8 mouse cellular contexts compared by ENCODE assay signal in genomic region chr10:80261585-80261968, GRCm38 (mm10). TPM values are rescaled to one million over a fixed set of nuclear protein-coding genes. Genes with fewer than 3 reads are reported as not detected.
A peak's percentile ranks its signal among the peaks of the same experiment; 100 is the strongest.
DNase-seq lines count a peak whose midpoint lies in the region; ATAC-seq lines count a peak whose summit lies in the region.

No protein-coding gene starts in this region.

- peak; percentile 98 for DNase-seq in adrenal gland, adult 8-10 months
- DNase-seq in embryo, embryonic 11.5 days (ENCODE audit: low read depth, low spot score), result peak; percentile 88
- DNase-seq in gastrocnemius, postnatal 25 days, result peak; percentile 96
- DNase-seq in left cerebral cortex, adult 9 months (ENCODE audit: low spot score in 2 of 2), result peak; percentile 81 to 94
- peak; percentile 86 to 87 for DNase-seq in right cerebral cortex, postnatal 36 days (ENCODE audit: low spot score in 2 of 2)
- DNase-seq in urinary bladder, postnatal 4 days (ENCODE audit: low spot score in 2 of 2), result peak; percentile 96 to 98

- peak; percentile 20 for ATAC-seq in inflammation-experienced regulatory T-cells, adult 6 months

- H3K4me3 ChIP-seq in megakaryocyte, embryonic 14.5 days (replicated peaks), result peak overlapping the region; percentile 94

- no peaks in the 10 kb centered on the region for H3K9me3 ChIP-seq in megakaryocyte, embryonic 14.5 days

- H3K4me1 ChIP-seq in megakaryocyte, embryonic 14.5 days, result peaks cover 79% of the 10 kb centered on the region

- H3K36me3 ChIP-seq in megakaryocyte, embryonic 14.5 days (replicated peaks; ENCODE audit: low read length), result peaks cover 34% of the 10 kb centered on the region

- no peaks in the 10 kb centered on the region for H3K27me3 ChIP-seq in megakaryocyte, embryonic 14.5 days (replicated peaks)

RNA-seq across cellular contexts. Expression of gene Dazap1, which starts 0.3 kb away (rescaled TPM):
- total RNA-seq in adrenal gland, adult 8-10 months (2022), result 100 to 1,000 TPM in 2 of 4 experiments, 10 to 100 TPM in 2; 72.3 to 125 (median 90.3) TPM
- total RNA-seq in gastrocnemius, postnatal 25 days (2021), result 10 to 100 TPM; 40.1 to 43.6 TPM
- 10 to 100 TPM; 12.3 to 14.4 (median 14.0) TPM for polyA plus RNA-seq in inflammation-experienced regulatory T-cells, adult 6 months (2017; shearing (Covaris generic))
- 384 and 552 TPM in 2 replicates for polyA plus RNA-seq in megakaryocyte, embryonic 14.5 days (2012; ENCODE audit: insufficient read depth, low replicate concordance)

RNA-seq across cellular contexts. Expression of gene Gamt, which starts 0.8 kb away (rescaled TPM):
- total RNA-seq in adrenal gland, adult 8-10 months (2022), result 100 to 1,000 TPM; 238 to 291 (median 243) TPM
- 10 to 100 TPM; 50.9 to 53.1 TPM for total RNA-seq in gastrocnemius, postnatal 25 days (2021)
- polyA plus RNA-seq in inflammation-experienced regulatory T-cells, adult 6 months (2017; shearing (Covaris generic)), result 1 to 10 TPM in 1 of 3 experiments, under 1 TPM in 2; 0.67 to 1.7 (median 0.75) TPM
- polyA plus RNA-seq in megakaryocyte, embryonic 14.5 days (2012; ENCODE audit: insufficient read depth, low replicate concordance), result 3.2 and 11.3 TPM in 2 replicates

RNA-seq across cellular contexts. Expression of gene Ndufs7, which starts 12.7 kb away (rescaled TPM):
- 100 to 1,000 TPM; 192 to 257 (median 232) TPM for total RNA-seq in adrenal gland, adult 8-10 months (2022)
- total RNA-seq in gastrocnemius, postnatal 25 days (2021), result 100 to 1,000 TPM; 508 to 524 TPM
- polyA plus RNA-seq in inflammation-experienced regulatory T-cells, adult 6 months (2017; shearing (Covaris generic)), result 100 to 1,000 TPM; 183 to 267 (median 228) TPM
- 226 and 551 TPM in 2 replicates for polyA plus RNA-seq in megakaryocyte, embryonic 14.5 days (2012; ENCODE audit: insufficient read depth, low replicate concordance)

RNA-seq across cellular contexts. Expression of gene Rps15, which starts 30.7 kb away (rescaled TPM):
- total RNA-seq in adrenal gland, adult 8-10 months (2022), result 1,000 to 10,000 TPM; 1,106 to 1,181 (median 1,155) TPM
- total RNA-seq in gastrocnemius, postnatal 25 days (2021), result 100 to 1,000 TPM; 575 to 593 TPM
- 1,000 to 10,000 TPM in 2 of 3 experiments, 100 to 1,000 TPM in 1; 970 to 1,806 (median 1,658) TPM for polyA plus RNA-seq in inflammation-experienced regulatory T-cells, adult 6 months (2017; shearing (Covaris generic))
- polyA plus RNA-seq in megakaryocyte, embryonic 14.5 days (2012; ENCODE audit: insufficient read depth, low replicate concordance), result 7,349 and 10,126 TPM in 2 replicates

RNA-seq across cellular contexts. Expression of gene Apc2, which starts 34.2 kb away (rescaled TPM):
- 1 to 10 TPM; 1.5 to 6.8 (median 4.3) TPM for total RNA-seq in adrenal gland, adult 8-10 months (2022)
- under 1 TPM; 0.59 to 0.82 TPM for total RNA-seq in gastrocnemius, postnatal 25 days (2021)
- polyA plus RNA-seq in inflammation-experienced regulatory T-cells, adult 6 months (2017; shearing (Covaris generic)), result under 1 TPM; 0.04 to 0.35 (median 0.05) TPM
- 0.92 and 4.5 TPM in 2 replicates for polyA plus RNA-seq in megakaryocyte, embryonic 14.5 days (2012; ENCODE audit: insufficient read depth, low replicate concordance)

Comparison
In these comparisons a context has a peak if more than half of its experiments do, and no peak if none do; other contexts are left out.
1. Peak in every context shown above with its lines: DNase-seq, ATAC-seq and H3K4me3 ChIP-seq.
2. RNA of gene Gamt, which starts 0.8 kb away (total RNA-seq): 238 to 291 TPM in adrenal gland, adult 8-10 months; 50.9 to 53.1 TPM in gastrocnemius, postnatal 25 days; every median in the first group is over 4 times any median in the second.